Mouse (Mus musculus): ENCODE measurements at regions not wholly inside any gene's neighbourhood (a gene's known extent, or its start where the extent isn't known, plus 50 kb on each side); places are given as distances from the start of the nearest gene placed in this dataset.

- TF ChIP-seq POLR2A (IDR thresholded peaks at IDR 0.05; ENCODE audit: borderline replicate concordance, extremely low read depth, insufficient read depth, insufficient read length) = no peak
- Histone ChIP-seq H3K27ac (replicated peaks; ENCODE audit: low read depth, low read length) (no peak overlapping the region), H3K4me3 (replicated peaks; ENCODE audit: low read length) (no peak overlapping the region), H3K4me2 (replicated peaks; ENCODE audit: low read depth, low read length, severe bottlenecking) (no peak overlapping the region), H3K4me1 (ENCODE audit: control insufficient read depth, insufficient read depth, low read length) (no peaks in the 10 kb centered on the region), H3K36me3 (ENCODE audit: control insufficient read depth, insufficient read depth, low read length) (no peaks in the 10 kb centered on the region), H3K9me3 (ENCODE audit: control insufficient read depth, low read length) (no peaks in the 10 kb centered on the region), H3K9ac (ENCODE audit: low read depth, low read length, severe bottlenecking) (no peak overlapping the region), H3K27me3 (ENCODE audit: control insufficient read depth, insufficient read depth, low read length) (no peaks in the 10 kb centered on the region)
- ATAC-seq (ENCODE audit: low FRiP score, low read depth) (no peak), DNase-seq (ENCODE audit: low spot score) (no peak)
- WGBS = 54% methylated on average over 9 of the region's 9 CpGs
These were observed 67.8 kb downstream of the Nkx6-1 start for GRCm38 (mm10) chr5:101596996-101597395.

GRCm38 (mm10) chr5:101591236-101591635 lies 73.6 kb downstream of the Nkx6-1 start:
- ATAC-seq (ENCODE audit: low FRiP score, low read depth) (no peak), DNase-seq (ENCODE audit: low spot score) (no peak)
- no peaks in the 10 kb centered on the region for H3K27me3 ChIP-seq (ENCODE audit: control insufficient read depth, insufficient read depth, low read length)
- H3K4me2 ChIP-seq (replicated peaks; ENCODE audit: low read depth, low read length, severe bottlenecking) = no peak overlapping the region
- H3K9ac ChIP-seq (ENCODE audit: low read depth, low read length, severe bottlenecking) = no peak overlapping the region
- H3K36me3 ChIP-seq (ENCODE audit: control insufficient read depth, insufficient read depth, low read length) = no peaks in the 10 kb centered on the region
- H3K4me1 ChIP-seq (ENCODE audit: control insufficient read depth, insufficient read depth, low read length) = no peaks in the 10 kb centered on the region
- TF ChIP-seq POLR2A (IDR thresholded peaks at IDR 0.05; ENCODE audit: borderline replicate concordance, extremely low read depth, insufficient read depth, insufficient read length) = no peak
- no peaks in the 10 kb centered on the region for H3K9me3 ChIP-seq (ENCODE audit: control insufficient read depth, low read length)
- no peak overlapping the region for H3K4me3 ChIP-seq (replicated peaks; ENCODE audit: low read length)
- WGBS = 71% methylated on average over 5 of the region's 5 CpGs
- H3K27ac ChIP-seq (replicated peaks; ENCODE audit: low read depth, low read length) = no peak overlapping the region

GRCm38 (mm10) chr5:101590341-101591124 lies 74.3 kb downstream of the Nkx6-1 start:
- 45% methylated on average over 13 of the region's 13 CpGs for WGBS
- H3K36me3 ChIP-seq (ENCODE audit: control insufficient read depth, insufficient read depth, low read length) = no peaks in the 10 kb centered on the region
- DNase-seq (ENCODE audit: low spot score) (no peak), ATAC-seq (ENCODE audit: low FRiP score, low read depth) (no peak)
- H3K27ac ChIP-seq (replicated peaks; ENCODE audit: low read depth, low read length) = no peak overlapping the region
- no peaks in the 10 kb centered on the region for H3K4me1 ChIP-seq (ENCODE audit: control insufficient read depth, insufficient read depth, low read length)
- no peaks in the 10 kb centered on the region for H3K27me3 ChIP-seq (ENCODE audit: control insufficient read depth, insufficient read depth, low read length)
- H3K4me3 ChIP-seq (replicated peaks; ENCODE audit: low read length) = no peak overlapping the region
- H3K9me3 ChIP-seq (ENCODE audit: control insufficient read depth, low read length) = no peaks in the 10 kb centered on the region
- no peak overlapping the region for H3K4me2 ChIP-seq (replicated peaks; ENCODE audit: low read depth, low read length, severe bottlenecking)
- no peak overlapping the region for H3K9ac ChIP-seq (ENCODE audit: low read depth, low read length, severe bottlenecking)
- TF ChIP-seq POLR2A (IDR thresholded peaks at IDR 0.05; ENCODE audit: borderline replicate concordance, extremely low read depth, insufficient read depth, insufficient read length) = no peak

DNA sequence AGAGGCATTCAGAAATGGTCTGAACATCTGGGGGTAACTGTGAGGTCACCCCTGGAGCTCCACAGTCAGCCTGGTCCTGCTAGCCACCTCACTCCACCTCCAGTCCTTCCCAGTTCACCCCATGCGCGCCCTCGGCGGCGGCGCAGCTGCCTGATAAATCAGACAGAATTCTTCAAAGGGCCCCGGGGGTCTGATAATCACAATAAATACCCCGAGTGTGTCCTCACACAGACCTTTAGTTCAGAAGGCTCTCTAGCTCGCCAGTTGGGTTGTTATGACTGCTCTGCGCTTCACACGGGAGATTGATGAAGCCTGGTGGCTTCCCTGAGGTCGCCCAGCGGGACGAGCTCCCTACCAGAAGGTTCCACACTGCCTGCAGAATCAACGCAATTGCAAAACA lies 91.8 kb downstream of the Nkx6-1 start:
- no peak overlapping the region for H3K4me3 ChIP-seq (replicated peaks; ENCODE audit: low read length)
- H3K27me3 ChIP-seq (ENCODE audit: control insufficient read depth, insufficient read depth, low read length) = peaks cover 4% of the 10 kb centered on the region; the same call in 1 of the 2 replicates
- no peak overlapping the region for H3K9ac ChIP-seq (ENCODE audit: low read depth, low read length, severe bottlenecking)
- no peak overlapping the region for H3K27ac ChIP-seq (replicated peaks; ENCODE audit: low read depth, low read length)
- no peaks in the 10 kb centered on the region for H3K36me3 ChIP-seq (ENCODE audit: control insufficient read depth, insufficient read depth, low read length)
- no peak for ATAC-seq (ENCODE audit: low FRiP score, low read depth)
- 67% methylated on average over 15 of the region's 15 CpGs for WGBS
- DNase-seq (ENCODE audit: low spot score) = no peak
- TF ChIP-seq POLR2A (IDR thresholded peaks at IDR 0.05; ENCODE audit: borderline replicate concordance, extremely low read depth, insufficient read depth, insufficient read length) = no peak
- H3K9me3 ChIP-seq (ENCODE audit: control insufficient read depth, low read length) = no peaks in the 10 kb centered on the region
- H3K4me2 ChIP-seq (replicated peaks; ENCODE audit: low read depth, low read length, severe bottlenecking) = no peak overlapping the region
- H3K4me1 ChIP-seq (ENCODE audit: control insufficient read depth, insufficient read depth, low read length) = no peaks in the 10 kb centered on the region

- no peak for DNase-seq (ENCODE audit: low spot score)
- no peak overlapping the region for H3K27ac ChIP-seq (replicated peaks; ENCODE audit: low read depth, low read length)
- 39% methylated on average over 7 of the region's 7 CpGs for WGBS
- no peak for ATAC-seq (ENCODE audit: low FRiP score, low read depth)
- H3K4me1 ChIP-seq (ENCODE audit: control insufficient read depth, insufficient read depth, low read length) = no peaks in the 10 kb centered on the region
- no peaks in the 10 kb centered on the region for H3K36me3 ChIP-seq (ENCODE audit: control insufficient read depth, insufficient read depth, low read length)
- H3K9me3 ChIP-seq (ENCODE audit: control insufficient read depth, low read length) = no peaks in the 10 kb centered on the region
- no peak overlapping the region for H3K4me3 ChIP-seq (replicated peaks; ENCODE audit: low read length)
- H3K27me3 ChIP-seq (ENCODE audit: control insufficient read depth, insufficient read depth, low read length) = no peaks in the 10 kb centered on the region
- no peak overlapping the region for H3K4me2 ChIP-seq (replicated peaks; ENCODE audit: low read depth, low read length, severe bottlenecking)
- H3K9ac ChIP-seq (ENCODE audit: low read depth, low read length, severe bottlenecking) = no peak overlapping the region
- TF ChIP-seq POLR2A (IDR thresholded peaks at IDR 0.05; ENCODE audit: borderline replicate concordance, extremely low read depth, insufficient read depth, insufficient read length) = no peak
These were observed 99.0 kb downstream of the Nkx6-1 start for GRCm38 (mm10) chr5:101565770-101566169.

All from limb, embryonic 14.5 days (tissue).